Mouse (Mus musculus): Measurements from ENCODE around the gene Smchd1. TPM values are rescaled to one million over a fixed set of nuclear protein-coding genes. Genes with fewer than 3 reads are reported as not detected.

Gene Smchd1
- 73.6 and 82.6 TPM in 2 replicates for polyA plus RNA-seq (2016; fragmentation: Nextera tagmentation; extraction: Ambion mirVana)

- Histone ChIP-seq H3K27ac (peak within 1 kb of the TSS; percentile 99), H3K4me1 (peaks cover 21% of the 10 kb centered on the region), H3K27me3 (ENCODE audit: low read depth, poor library complexity, severe bottlenecking) (no peaks in the 10 kb centered on the region), H3K9me3 (replicated peaks) (no peaks in the 10 kb centered on the region), H3K4me3 (peak within 1 kb of the TSS; percentile 85), H3K36me3 (0 out of 2 replicates have a peak, but pooled peaks cover 3% of the 10 kb centered on the region)
- under 1% methylated on average over 104 of the region's 109 CpGs for WGBS
- DNase-seq (ENCODE audit: low spot score), result peak; percentile 96
These were observed at the start of gene Smchd1 for GRCm38 (mm10) chr17:71474762-71475704. Gene Smchd1 (minus strand): TSS chr17:71475343.

GRCm38 (mm10) chr17:71510297-71510696 is 35.2 kb upstream of the Smchd1 start:
- H3K9me3 ChIP-seq (replicated peaks), result no peaks in the 10 kb centered on the region
- no peak overlapping the region for H3K4me3 ChIP-seq
- H3K27ac ChIP-seq, result no peak overlapping the region
- H3K36me3 ChIP-seq, result peaks cover 100% of the 10 kb centered on the region
- H3K27me3 ChIP-seq (ENCODE audit: low read depth, poor library complexity, severe bottlenecking), result no peaks in the 10 kb centered on the region
- no peaks in the 10 kb centered on the region for H3K4me1 ChIP-seq
- 94% methylated on average over 11 of the region's 11 CpGs for WGBS
- no peak for DNase-seq (ENCODE audit: low spot score)

GRCm38 (mm10) chr17:71506832-71507231 is 31.7 kb upstream of the Smchd1 start:
- Histone ChIP-seq H3K4me1 (no peaks in the 10 kb centered on the region), H3K9me3 (replicated peaks) (no peaks in the 10 kb centered on the region), H3K27me3 (ENCODE audit: low read depth, poor library complexity, severe bottlenecking) (no peaks in the 10 kb centered on the region), H3K36me3 (peaks cover 98% of the 10 kb centered on the region), H3K27ac (no peak overlapping the region), H3K4me3 (no peak overlapping the region)
- 94% methylated on average over 8 of the region's 8 CpGs for WGBS
- DNase-seq (ENCODE audit: low spot score), result no peak

GRCm38 (mm10) chr17:71495784-71496183 is 20.6 kb upstream of the Smchd1 start:
- Histone ChIP-seq H3K27ac (no peak overlapping the region), H3K36me3 (peaks cover 66% of the 10 kb centered on the region), H3K9me3 (replicated peaks) (no peaks in the 10 kb centered on the region), H3K4me1 (no peaks in the 10 kb centered on the region), H3K27me3 (ENCODE audit: low read depth, poor library complexity, severe bottlenecking) (no peaks in the 10 kb centered on the region), H3K4me3 (no peak overlapping the region)
- WGBS, result 92% methylated on average over 4 of the region's 4 CpGs
- DNase-seq (ENCODE audit: low spot score), result no peak

GRCm38 (mm10) chr17:71491332-71491686 is 16.2 kb upstream of the Smchd1 start:
- no peak overlapping the region for H3K4me3 ChIP-seq
- peaks cover 22% of the 10 kb centered on the region for H3K36me3 ChIP-seq
- H3K4me1 ChIP-seq, result peaks cover 6% of the 10 kb centered on the region
- DNase-seq (ENCODE audit: low spot score), result no peak
- no peaks in the 10 kb centered on the region for H3K27me3 ChIP-seq (ENCODE audit: low read depth, poor library complexity, severe bottlenecking)
- H3K27ac ChIP-seq, result no peak overlapping the region
- H3K9me3 ChIP-seq (replicated peaks), result no peaks in the 10 kb centered on the region
- WGBS, result 76% methylated on average over 4 of the region's 4 CpGs

- H3K27ac ChIP-seq, result no peak overlapping the region
- no peak for DNase-seq (ENCODE audit: low spot score)
- peaks cover 17% of the 10 kb centered on the region for H3K36me3 ChIP-seq
- no peaks in the 10 kb centered on the region for H3K9me3 ChIP-seq (replicated peaks)
- WGBS, result 85% methylated on average over 9 of the region's 9 CpGs
- no peaks in the 10 kb centered on the region for H3K27me3 ChIP-seq (ENCODE audit: low read depth, poor library complexity, severe bottlenecking)
- H3K4me1 ChIP-seq, result peaks cover 11% of the 10 kb centered on the region
- H3K4me3 ChIP-seq, result no peak overlapping the region
These were observed 15.7 kb upstream of the Smchd1 start for GRCm38 (mm10) chr17:71490666-71491331.

GRCm38 (mm10) chr17:71489703-71490461 is 14.7 kb upstream of the Smchd1 start:
- H3K27ac ChIP-seq, result no peak overlapping the region
- H3K9me3 ChIP-seq (replicated peaks), result no peaks in the 10 kb centered on the region
- DNase-seq (ENCODE audit: low spot score), result no peak
- no peaks in the 10 kb centered on the region for H3K27me3 ChIP-seq (ENCODE audit: low read depth, poor library complexity, severe bottlenecking)
- no peak overlapping the region for H3K4me3 ChIP-seq
- peaks cover 7% of the 10 kb centered on the region for H3K36me3 ChIP-seq
- peaks cover 17% of the 10 kb centered on the region for H3K4me1 ChIP-seq
- 90% methylated on average over 9 of the region's 9 CpGs for WGBS

- 30% methylated on average over 8 of the region's 8 CpGs for WGBS
- Histone ChIP-seq H3K36me3 (no peaks in the 10 kb centered on the region), H3K9me3 (replicated peaks) (no peaks in the 10 kb centered on the region), H3K4me1 (peaks cover 17% of the 10 kb centered on the region), H3K4me3 (no peak overlapping the region), H3K27me3 (ENCODE audit: low read depth, poor library complexity, severe bottlenecking) (no peaks in the 10 kb centered on the region), H3K27ac (peak overlapping the region; percentile 63; the same call in 1 of the 2 replicates)
- peak; percentile 36 for DNase-seq (ENCODE audit: low spot score)
These were observed 11.2 kb upstream of the Smchd1 start for GRCm38 (mm10) chr17:71486231-71486851.

- H3K4me1 ChIP-seq, result peaks cover 19% of the 10 kb centered on the region
- peak overlapping the region; percentile 63; the same call in 1 of the 2 replicates for H3K27ac ChIP-seq
- no peak overlapping the region for H3K4me3 ChIP-seq
- H3K36me3 ChIP-seq, result no peaks in the 10 kb centered on the region
- 65% methylated on average over 12 of the region's 12 CpGs for WGBS
- H3K27me3 ChIP-seq (ENCODE audit: low read depth, poor library complexity, severe bottlenecking), result no peaks in the 10 kb centered on the region
- no peaks in the 10 kb centered on the region for H3K9me3 ChIP-seq (replicated peaks)
- no peak for DNase-seq (ENCODE audit: low spot score)
These were observed 10.7 kb upstream of the Smchd1 start for GRCm38 (mm10) chr17:71485791-71486230.

GRCm38 (mm10) chr17:71484711-71485110 is 9.6 kb upstream of the Smchd1 start:
- Histone ChIP-seq H3K36me3 (no peaks in the 10 kb centered on the region), H3K9me3 (replicated peaks) (no peaks in the 10 kb centered on the region), H3K27ac (no peak overlapping the region), H3K4me3 (no peak overlapping the region), H3K4me1 (peaks cover 30% of the 10 kb centered on the region), H3K27me3 (ENCODE audit: low read depth, poor library complexity, severe bottlenecking) (no peaks in the 10 kb centered on the region)
- no peak for DNase-seq (ENCODE audit: low spot score)
- 93% methylated on average over 5 of the region's 5 CpGs for WGBS

GRCm38 (mm10) chr17:71483418-71484060 is 8.4 kb upstream of the Smchd1 start:
- Histone ChIP-seq H3K9me3 (replicated peaks) (no peaks in the 10 kb centered on the region), H3K27me3 (ENCODE audit: low read depth, poor library complexity, severe bottlenecking) (no peaks in the 10 kb centered on the region), H3K27ac (no peak overlapping the region), H3K4me1 (peaks cover 32% of the 10 kb centered on the region), H3K4me3 (no peak overlapping the region), H3K36me3 (no peaks in the 10 kb centered on the region)
- 94% methylated on average over 7 of the region's 7 CpGs for WGBS
- DNase-seq (ENCODE audit: low spot score), result no peak

- DNase-seq (ENCODE audit: low spot score), result no peak
- H3K27me3 ChIP-seq (ENCODE audit: low read depth, poor library complexity, severe bottlenecking), result no peaks in the 10 kb centered on the region
- H3K4me3 ChIP-seq, result no peak overlapping the region
- WGBS, result 57% methylated on average over 5 of the region's 5 CpGs
- no peak overlapping the region for H3K27ac ChIP-seq
- no peaks in the 10 kb centered on the region for H3K9me3 ChIP-seq (replicated peaks)
- H3K36me3 ChIP-seq, result no peaks in the 10 kb centered on the region
- H3K4me1 ChIP-seq, result peaks cover 23% of the 10 kb centered on the region
These were observed 4.3 kb upstream of the Smchd1 start for GRCm38 (mm10) chr17:71479381-71479901.
